Mouse (Mus musculus): ENCODE data around the gene Tmigd1. TPM values are rescaled to one million over a fixed set of nuclear protein-coding genes. Genes with fewer than 3 reads are reported as not detected.
A peak's percentile ranks its signal among the peaks of the same experiment; 100 is the strongest.

The Tmigd1 gene
- polyA plus RNA-seq, 1 experiment from 2014 or later, result not detected

- Histone ChIP-seq H3K4me3 (ENCODE audit: low read depth, low read length) (no peak overlapping the region), H3K9me3 (ENCODE audit: control insufficient read depth, low read depth, low read length) (no peaks in the 10 kb centered on the region), H3K27me3 (ENCODE audit: control insufficient read depth, insufficient read depth, low read length) (no peaks in the 10 kb centered on the region), H3K4me2 (replicated peaks; ENCODE audit: low read depth, low read length) (0 out of 2 replicates have a peak overlapping the region, but pooled peaks have one; percentile 5), H3K36me3 (ENCODE audit: control insufficient read depth, insufficient read depth, low read length) (no peaks in the 10 kb centered on the region), H3K4me1 (ENCODE audit: control insufficient read depth, insufficient read depth, low read length) (peaks cover 36% of the 10 kb centered on the region), H3K27ac (ENCODE audit: low read length) (peak overlapping the region; percentile 39; the same call in 1 of the 2 replicates), H3K9ac (replicated peaks; ENCODE audit: low read depth, low read length) (no peak overlapping the region)
- WGBS, result 3% methylated on average over 4 of the region's 4 CpGs
- ATAC-seq (ENCODE audit: insufficient number of reproducible peaks, insufficient read depth, low FRiP score, low read depth), result no peak
These were observed 8.4 kb upstream of the Tmigd1 start for GRCm38 (mm10) chr11:76893570-76893969.

- no peaks in the 10 kb centered on the region for H3K27me3 ChIP-seq (ENCODE audit: control insufficient read depth, insufficient read depth, low read length)
- no peaks in the 10 kb centered on the region for H3K36me3 ChIP-seq (ENCODE audit: control insufficient read depth, insufficient read depth, low read length)
- peak overlapping the region; percentile 5; the same call in 1 of the 2 replicates for H3K4me2 ChIP-seq (replicated peaks; ENCODE audit: low read depth, low read length)
- H3K9me3 ChIP-seq (ENCODE audit: control insufficient read depth, low read depth, low read length), result no peaks in the 10 kb centered on the region
- H3K9ac ChIP-seq (replicated peaks; ENCODE audit: low read depth, low read length), result no peak overlapping the region
- peak overlapping the region; percentile 39; the same call in 1 of the 2 replicates for H3K27ac ChIP-seq (ENCODE audit: low read length)
- WGBS, result 24% methylated on average over 5 of the region's 5 CpGs
- peak; percentile 51; the same call in 1 of the 2 replicates for ATAC-seq (ENCODE audit: insufficient number of reproducible peaks, insufficient read depth, low FRiP score, low read depth)
- H3K4me1 ChIP-seq (ENCODE audit: control insufficient read depth, insufficient read depth, low read length), result peaks cover 35% of the 10 kb centered on the region
- no peak overlapping the region for H3K4me3 ChIP-seq (ENCODE audit: low read depth, low read length)
These were observed 7.7 kb upstream of the Tmigd1 start for GRCm38 (mm10) chr11:76894240-76894639.

DNA sequence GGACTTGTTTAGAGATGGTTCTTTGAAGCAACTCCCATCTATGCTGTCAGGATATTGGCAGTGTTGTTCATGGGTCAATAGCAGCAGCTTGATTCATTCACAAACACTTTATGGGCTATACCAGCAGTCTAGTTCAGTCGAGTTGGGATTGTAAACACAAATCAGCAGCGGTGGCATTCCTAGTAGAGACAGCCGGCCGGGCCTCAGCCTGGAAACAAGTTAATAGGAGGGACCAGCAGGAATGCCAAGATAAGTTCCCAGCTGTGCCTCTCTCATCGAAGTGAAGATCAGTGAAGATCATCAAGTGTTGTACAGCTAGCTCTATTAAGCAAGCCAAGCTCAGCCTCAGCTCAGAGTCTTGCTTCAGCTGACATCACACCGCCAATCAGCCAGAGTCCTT is 5.6 kb upstream of the Tmigd1 start:
- no peaks in the 10 kb centered on the region for H3K36me3 ChIP-seq (ENCODE audit: control insufficient read depth, insufficient read depth, low read length)
- H3K27ac ChIP-seq (ENCODE audit: low read length), result peak overlapping the region; percentile 2; the same call in 1 of the 2 replicates
- H3K9me3 ChIP-seq (ENCODE audit: control insufficient read depth, low read depth, low read length), result no peaks in the 10 kb centered on the region
- ATAC-seq (ENCODE audit: insufficient number of reproducible peaks, insufficient read depth, low FRiP score, low read depth), result no peak
- H3K9ac ChIP-seq (replicated peaks; ENCODE audit: low read depth, low read length), result no peak overlapping the region
- H3K4me3 ChIP-seq (ENCODE audit: low read depth, low read length), result no peak overlapping the region
- no peak overlapping the region for H3K4me2 ChIP-seq (replicated peaks; ENCODE audit: low read depth, low read length)
- no peaks in the 10 kb centered on the region for H3K27me3 ChIP-seq (ENCODE audit: control insufficient read depth, insufficient read depth, low read length)
- WGBS, result 30% methylated on average over 6 of the region's 6 CpGs
- H3K4me1 ChIP-seq (ENCODE audit: control insufficient read depth, insufficient read depth, low read length), result peaks cover 27% of the 10 kb centered on the region

DNA sequence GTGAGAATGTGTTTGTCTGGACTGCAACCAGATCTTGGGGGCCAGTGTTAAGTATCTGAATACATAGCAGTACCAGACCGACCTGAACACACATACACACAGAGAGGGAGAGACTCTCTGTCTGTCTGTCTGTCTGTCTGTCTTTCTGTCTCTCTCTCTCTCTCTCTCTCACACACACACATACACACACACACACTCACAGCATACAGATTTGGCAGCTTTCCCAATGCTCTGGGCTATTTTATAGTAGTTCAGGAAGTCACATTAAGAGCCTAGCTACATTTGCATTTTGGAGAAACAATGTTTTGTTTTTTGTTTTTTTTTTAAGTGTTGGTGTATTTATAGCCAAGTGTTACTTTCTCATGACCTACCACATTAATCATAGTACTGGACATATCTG is 4.8 kb upstream of the Tmigd1 start:
- Histone ChIP-seq H3K27me3 (ENCODE audit: control insufficient read depth, insufficient read depth, low read length) (no peaks in the 10 kb centered on the region), H3K9ac (replicated peaks; ENCODE audit: low read depth, low read length) (no peak overlapping the region), H3K4me1 (ENCODE audit: control insufficient read depth, insufficient read depth, low read length) (peaks cover 27% of the 10 kb centered on the region), H3K4me3 (ENCODE audit: low read depth, low read length) (no peak overlapping the region), H3K27ac (ENCODE audit: low read length) (no peak overlapping the region), H3K4me2 (replicated peaks; ENCODE audit: low read depth, low read length) (no peak overlapping the region), H3K36me3 (ENCODE audit: control insufficient read depth, insufficient read depth, low read length) (no peaks in the 10 kb centered on the region), H3K9me3 (ENCODE audit: control insufficient read depth, low read depth, low read length) (no peaks in the 10 kb centered on the region)
- ATAC-seq (ENCODE audit: insufficient number of reproducible peaks, insufficient read depth, low FRiP score, low read depth), result no peak
- WGBS, result 47% methylated on average over 1 of the region's 1 CpGs

DNA sequence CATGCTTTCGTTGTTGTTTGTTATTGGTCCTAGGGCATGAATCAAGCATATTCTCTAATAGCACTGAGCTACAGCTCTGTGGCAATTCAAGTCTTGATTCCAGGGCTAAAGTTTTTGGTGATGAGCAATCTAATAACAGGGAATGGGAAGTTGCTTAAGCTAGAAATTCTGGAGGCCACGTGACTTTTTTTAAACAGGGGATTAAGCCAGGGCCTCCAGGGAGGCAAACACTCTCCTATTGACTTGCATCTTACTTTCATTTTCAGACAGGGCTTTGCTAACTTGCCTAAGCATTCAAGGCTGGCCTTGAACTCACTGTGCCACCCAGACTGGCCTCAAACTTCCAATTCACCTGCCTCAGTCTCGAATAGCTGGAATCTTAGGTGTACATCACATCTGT is 4.1 kb upstream of the Tmigd1 start:
- WGBS, result 48% methylated on average over 3 of the region's 3 CpGs
- Histone ChIP-seq H3K36me3 (ENCODE audit: control insufficient read depth, insufficient read depth, low read length) (no peaks in the 10 kb centered on the region), H3K4me1 (ENCODE audit: control insufficient read depth, insufficient read depth, low read length) (peaks cover 27% of the 10 kb centered on the region), H3K4me3 (ENCODE audit: low read depth, low read length) (no peak overlapping the region), H3K4me2 (replicated peaks; ENCODE audit: low read depth, low read length) (no peak overlapping the region), H3K27ac (ENCODE audit: low read length) (no peak overlapping the region), H3K27me3 (ENCODE audit: control insufficient read depth, insufficient read depth, low read length) (no peaks in the 10 kb centered on the region), H3K9me3 (ENCODE audit: control insufficient read depth, low read depth, low read length) (no peaks in the 10 kb centered on the region), H3K9ac (replicated peaks; ENCODE audit: low read depth, low read length) (no peak overlapping the region)
- no peak for ATAC-seq (ENCODE audit: insufficient number of reproducible peaks, insufficient read depth, low FRiP score, low read depth)

GRCm38 (mm10) chr11:76898751-76899150 is 3.2 kb upstream of the Tmigd1 start:
- H3K4me3 ChIP-seq (ENCODE audit: low read depth, low read length), result no peak overlapping the region
- peaks cover 21% of the 10 kb centered on the region for H3K4me1 ChIP-seq (ENCODE audit: control insufficient read depth, insufficient read depth, low read length)
- no peak for ATAC-seq (ENCODE audit: insufficient number of reproducible peaks, insufficient read depth, low FRiP score, low read depth)
- no peak overlapping the region for H3K9ac ChIP-seq (replicated peaks; ENCODE audit: low read depth, low read length)
- H3K36me3 ChIP-seq (ENCODE audit: control insufficient read depth, insufficient read depth, low read length), result no peaks in the 10 kb centered on the region
- no peaks in the 10 kb centered on the region for H3K27me3 ChIP-seq (ENCODE audit: control insufficient read depth, insufficient read depth, low read length)
- H3K4me2 ChIP-seq (replicated peaks; ENCODE audit: low read depth, low read length), result no peak overlapping the region
- 89% methylated on average over 3 of the region's 3 CpGs for WGBS
- no peak overlapping the region for H3K27ac ChIP-seq (ENCODE audit: low read length)
- H3K9me3 ChIP-seq (ENCODE audit: control insufficient read depth, low read depth, low read length), result no peaks in the 10 kb centered on the region

DNA sequence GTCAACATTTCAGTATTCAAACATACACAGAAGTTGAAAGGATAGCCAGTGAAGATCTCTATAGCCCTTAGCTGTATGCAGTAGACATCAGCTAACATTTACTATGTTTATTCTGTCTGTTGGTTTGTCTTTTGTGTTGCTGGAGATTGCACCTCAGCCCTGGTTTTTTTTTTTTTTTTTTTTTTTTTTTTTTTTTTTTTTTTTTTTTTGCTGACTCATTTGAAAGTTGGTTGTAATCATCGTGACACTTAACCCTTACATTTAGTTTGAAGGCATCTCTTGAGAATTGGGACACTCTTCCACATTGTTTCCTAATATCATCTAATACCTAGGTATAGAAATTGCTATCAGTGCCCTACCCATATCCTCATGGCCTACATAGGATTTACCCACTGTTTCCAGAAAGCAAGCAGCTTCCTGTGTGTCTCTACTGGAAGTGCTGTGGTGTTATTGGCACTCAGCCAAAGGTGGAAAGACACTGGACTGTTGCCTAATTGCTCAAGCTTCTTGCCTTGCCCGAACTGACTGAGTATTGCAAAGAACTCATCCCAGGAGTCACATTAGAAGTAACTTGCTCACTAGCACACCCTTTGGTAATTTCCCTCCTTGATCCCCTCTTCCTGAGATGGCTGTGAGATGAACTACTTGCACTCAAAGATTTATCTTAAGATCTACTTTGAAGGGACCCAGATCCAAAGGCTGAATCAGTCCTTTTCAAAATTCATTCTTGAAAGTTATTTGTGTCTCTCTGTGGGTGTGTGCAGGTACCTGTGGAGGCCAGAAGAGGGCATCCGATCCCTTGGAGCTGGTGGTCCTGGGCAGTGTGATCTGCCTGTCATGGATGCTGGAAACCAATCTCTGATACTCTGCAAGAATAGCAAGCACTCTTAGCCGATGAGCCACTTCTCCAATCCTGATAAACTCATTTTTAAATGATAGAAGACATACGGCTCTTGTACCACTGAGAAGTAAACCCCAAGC is 1.9 kb upstream of the Tmigd1 start:
- H3K4me2 ChIP-seq (replicated peaks; ENCODE audit: low read depth, low read length), result no peak overlapping the region
- H3K36me3 ChIP-seq (ENCODE audit: control insufficient read depth, insufficient read depth, low read length), result no peaks in the 10 kb centered on the region
- H3K4me3 ChIP-seq (ENCODE audit: low read depth, low read length), result no peak overlapping the region
- H3K27ac ChIP-seq (ENCODE audit: low read length), result no peak overlapping the region
- H3K4me1 ChIP-seq (ENCODE audit: control insufficient read depth, insufficient read depth, low read length), result peaks cover 16% of the 10 kb centered on the region
- no peaks in the 10 kb centered on the region for H3K9me3 ChIP-seq (ENCODE audit: control insufficient read depth, low read depth, low read length)
- no peak for ATAC-seq (ENCODE audit: insufficient number of reproducible peaks, insufficient read depth, low FRiP score, low read depth)
- 55% methylated on average over 5 of the region's 5 CpGs for WGBS
- H3K27me3 ChIP-seq (ENCODE audit: control insufficient read depth, insufficient read depth, low read length), result no peaks in the 10 kb centered on the region
- no peak overlapping the region for H3K9ac ChIP-seq (replicated peaks; ENCODE audit: low read depth, low read length)

DNA sequence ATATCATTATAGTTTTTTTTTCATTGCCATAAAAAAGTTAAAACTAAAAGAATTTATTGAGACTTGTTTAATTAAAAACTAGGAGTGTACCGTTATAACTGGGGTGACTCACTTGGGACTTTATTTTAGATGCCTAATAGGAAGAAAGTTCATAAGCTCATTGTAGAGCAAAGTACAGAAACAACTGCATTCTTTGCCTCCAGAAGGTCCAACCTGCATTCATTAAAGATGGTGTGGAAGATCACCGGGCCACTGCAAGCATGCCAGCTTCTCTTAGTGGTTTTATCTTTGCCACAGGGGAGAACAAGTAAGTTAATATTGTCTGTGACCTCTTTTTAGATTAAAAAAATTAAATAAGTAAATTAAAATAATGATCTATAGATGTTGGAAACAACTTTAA is 2.4 kb downstream of the Tmigd1 start:
- no peak overlapping the region for H3K4me3 ChIP-seq (ENCODE audit: low read depth, low read length)
- no peaks in the 10 kb centered on the region for H3K36me3 ChIP-seq (ENCODE audit: control insufficient read depth, insufficient read depth, low read length)
- 85% methylated on average over 2 of the region's 2 CpGs for WGBS
- H3K4me2 ChIP-seq (replicated peaks; ENCODE audit: low read depth, low read length), result no peak overlapping the region
- no peak for ATAC-seq (ENCODE audit: insufficient number of reproducible peaks, insufficient read depth, low FRiP score, low read depth)
- no peaks in the 10 kb centered on the region for H3K27me3 ChIP-seq (ENCODE audit: control insufficient read depth, insufficient read depth, low read length)
- H3K9ac ChIP-seq (replicated peaks; ENCODE audit: low read depth, low read length), result no peak overlapping the region
- H3K27ac ChIP-seq (ENCODE audit: low read length), result no peak overlapping the region
- no peaks in the 10 kb centered on the region for H3K4me1 ChIP-seq (ENCODE audit: control insufficient read depth, insufficient read depth, low read length)
- H3K9me3 ChIP-seq (ENCODE audit: control insufficient read depth, low read depth, low read length), result no peaks in the 10 kb centered on the region
